Mouse (Mus musculus) adrenal gland, postnatal 4 days (tissue): Measurements from ENCODE around the gene Trim17. TPM values are rescaled to one million over a fixed set of nuclear protein-coding genes. Genes with fewer than 3 reads are reported as not detected.

Source experiments
- DNase-seq, 2 experiments: peaks; one replicate each; pipeline ENCODE4 v3.0.0; 2021 to 2022; ENCODE audit warnings: low spot score in 2 of 2, mixed read lengths in 2 of 2
- microRNA-seq: library from miRNA; unstranded; fragments of <30 nt; microRNA quantifications from one replicate; pipeline ENCODE4 v1.2.0, GENCODE M21; 2021
- total RNA-seq, 2 experiments: library from RNA; stranded (reverse); gene quantifications; 2 replicates each; pipeline ENCODE4 v1.2.3; 2021

The Trim17 gene
- total RNA-seq, 2 experiments from 2014 or later = 0.08 to 0.36 TPM

DNA sequence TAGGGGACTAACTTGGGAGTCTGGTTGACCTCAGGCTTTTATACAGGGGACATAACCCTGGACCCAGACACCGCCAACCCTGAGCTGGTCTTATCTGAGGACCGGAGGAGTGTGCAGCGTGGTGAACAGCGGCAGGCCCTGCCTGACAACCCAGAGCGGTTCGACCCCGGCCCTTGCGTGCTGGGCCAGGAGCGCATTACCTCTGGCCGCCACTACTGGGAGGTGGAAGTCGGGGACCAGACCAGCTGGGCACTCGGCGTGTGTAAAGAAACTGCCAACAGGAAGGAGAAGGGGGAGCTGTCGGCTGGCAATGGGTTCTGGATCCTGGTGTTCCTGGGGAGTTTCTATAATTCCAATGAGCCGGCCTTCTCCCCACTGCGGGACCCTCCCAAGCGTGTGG lies 35.7 kb downstream of the Trim17 start:
- no peak for DNase-seq

DNA sequence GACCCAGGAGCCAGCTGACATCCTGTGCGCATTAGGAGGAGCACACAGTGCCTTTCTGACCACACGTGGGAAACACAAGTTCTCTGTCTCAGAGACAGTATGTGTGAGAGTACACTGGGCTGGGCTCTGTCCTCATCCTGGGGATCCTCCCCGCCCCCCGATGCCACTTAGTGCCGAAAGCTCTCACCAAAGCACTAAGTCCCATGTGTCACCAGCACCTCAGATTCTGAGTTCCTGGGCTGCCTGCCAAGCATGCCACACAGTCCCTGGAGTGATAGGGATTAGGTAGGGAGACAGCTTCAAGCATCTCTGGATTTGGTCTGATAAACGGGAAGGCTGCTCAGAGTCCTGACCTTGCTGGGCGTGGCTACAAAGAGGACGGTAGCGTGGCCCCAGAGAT lies 36.3 kb downstream of the Trim17 start:
- DNase-seq = no peak

DNA sequence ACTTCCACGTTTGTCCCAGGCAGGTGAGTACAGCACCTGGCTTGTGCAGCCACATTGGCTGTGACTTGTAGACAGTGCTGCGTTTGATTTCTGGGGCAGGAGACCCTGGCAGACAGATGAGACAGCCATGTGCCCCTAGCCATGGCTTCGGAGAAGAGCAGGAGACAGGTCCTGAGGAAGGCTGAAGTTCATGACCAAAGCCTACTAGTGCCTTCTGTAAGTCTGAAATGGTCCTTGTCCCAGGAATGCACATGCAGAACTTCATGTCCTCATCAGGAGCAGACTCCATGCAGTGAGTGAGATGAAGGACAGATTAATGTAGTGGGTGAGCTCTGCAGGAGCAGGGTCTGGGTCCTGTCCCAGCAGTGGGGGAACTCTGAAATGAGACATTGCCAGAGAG lies 37.4 kb downstream of the Trim17 start:
- no peak for DNase-seq

DNA sequence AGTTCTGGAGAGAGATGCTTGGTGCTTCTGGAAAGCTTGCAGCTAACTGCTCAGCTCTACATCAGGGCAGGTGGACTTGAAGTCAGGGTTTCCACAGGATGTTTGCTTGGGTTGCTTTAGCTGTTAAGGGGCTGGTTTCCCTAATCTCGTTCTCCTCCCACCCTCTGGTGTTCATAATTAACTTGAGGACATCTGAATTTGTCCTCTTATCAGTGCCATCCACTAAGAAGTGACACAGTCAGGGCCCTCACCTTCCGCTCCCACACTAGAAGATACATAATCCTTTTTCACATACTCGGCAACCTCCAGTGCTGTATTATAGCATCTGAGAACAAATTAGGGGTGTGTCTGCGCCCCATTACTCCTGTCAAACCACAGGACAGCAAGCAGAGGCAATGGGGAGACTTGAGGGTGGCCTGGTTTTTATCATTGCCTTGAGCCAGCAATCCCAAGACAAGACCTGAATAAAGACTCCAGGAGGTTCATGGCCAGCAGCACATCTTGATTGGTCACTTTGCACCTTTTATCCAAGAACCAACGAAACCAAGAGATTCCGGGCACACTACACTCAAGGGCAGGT lies 38.7 kb downstream of the Trim17 start:
- DNase-seq = no peak

DNA sequence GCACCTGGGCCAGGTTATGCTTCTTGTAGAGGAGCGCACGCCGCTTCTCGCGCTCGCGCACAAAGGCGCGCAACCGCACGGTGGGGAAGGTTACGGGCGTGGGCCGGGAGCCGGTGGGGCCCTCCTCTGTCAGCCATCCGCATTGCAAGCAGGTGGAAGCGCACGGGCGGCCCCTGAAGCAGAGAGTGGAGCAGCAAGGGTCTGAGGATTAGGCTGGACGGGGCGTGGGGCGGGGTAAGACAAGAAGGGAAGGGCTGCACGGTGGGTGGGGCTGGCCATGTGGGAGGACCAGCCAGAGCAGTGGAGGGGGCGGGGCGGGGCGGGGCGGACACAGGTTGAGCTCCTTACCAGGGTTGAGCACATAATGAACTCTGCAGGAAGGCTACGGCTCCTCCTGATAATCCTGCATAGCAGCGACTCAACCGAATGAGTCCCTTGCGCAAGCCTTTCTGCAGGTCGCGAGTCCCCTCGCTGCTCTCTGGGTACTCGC lies 39.9 kb downstream of the Trim17 start:
- DNase-seq = no peak

DNA sequence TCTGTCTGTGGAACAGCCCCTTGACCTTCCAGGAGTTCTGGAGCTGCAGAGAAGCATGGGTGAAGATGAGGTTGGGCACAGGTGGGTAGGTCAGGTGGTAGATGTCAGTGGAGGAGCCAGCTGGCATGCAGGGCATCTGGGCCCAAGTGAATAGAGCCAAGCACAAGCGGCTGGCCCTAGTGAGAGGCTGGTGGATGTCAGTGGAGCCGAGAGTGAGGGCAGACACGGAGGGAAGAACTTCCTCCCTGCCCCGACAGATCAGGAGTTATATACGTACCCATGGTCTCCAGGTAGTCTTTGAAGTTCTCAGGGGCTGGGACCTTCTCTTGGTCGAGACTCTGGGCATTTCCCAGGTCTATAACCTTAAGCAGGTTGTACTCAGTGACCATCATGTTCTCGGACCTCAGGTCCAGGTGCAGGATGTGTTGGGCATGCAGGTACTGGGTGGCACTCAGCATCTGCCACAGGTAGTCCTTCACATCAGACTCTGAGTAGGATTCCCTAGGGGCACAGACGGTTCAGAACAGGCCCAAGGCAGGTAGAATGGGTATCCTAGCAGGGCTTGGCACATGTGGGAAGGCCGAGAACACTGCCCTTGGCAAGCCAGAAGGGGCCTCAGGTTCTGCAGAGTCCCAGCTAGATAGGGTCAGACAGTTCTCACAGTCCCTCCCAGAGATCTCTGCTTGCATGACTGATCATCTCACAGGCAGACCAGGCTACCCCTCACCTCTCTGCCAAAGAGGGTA lies 40.7 kb downstream of the Trim17 start:
- no peak for DNase-seq

DNA sequence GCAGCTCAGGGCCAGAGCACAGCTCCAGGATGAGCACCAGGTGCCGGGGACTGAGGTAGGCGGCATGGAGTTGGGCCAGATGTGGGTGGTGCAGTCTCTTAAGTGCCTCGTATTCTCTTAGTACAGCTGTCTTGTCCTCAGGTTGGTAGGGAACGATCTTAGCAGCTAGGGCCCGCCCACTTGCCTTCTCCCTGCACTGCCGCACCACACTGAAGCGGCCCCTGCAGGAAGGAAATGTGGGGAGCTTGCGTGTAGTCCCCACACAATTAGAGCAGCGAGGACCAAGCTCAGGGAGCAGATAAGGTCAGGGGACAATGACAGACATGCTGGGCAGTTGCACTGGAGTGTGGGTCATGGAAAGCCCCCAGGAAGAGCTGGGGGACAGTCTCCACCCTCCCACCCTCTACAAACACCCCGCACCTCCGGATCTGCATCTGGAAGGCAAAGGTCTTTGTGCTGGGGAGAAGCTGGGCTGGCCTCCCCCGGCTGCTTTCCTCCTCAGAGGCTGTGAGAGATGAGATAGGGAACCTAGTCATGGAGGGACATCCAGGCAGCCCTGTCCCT lies 41.4 kb downstream of the Trim17 start:
- DNase-seq = no peak

DNA sequence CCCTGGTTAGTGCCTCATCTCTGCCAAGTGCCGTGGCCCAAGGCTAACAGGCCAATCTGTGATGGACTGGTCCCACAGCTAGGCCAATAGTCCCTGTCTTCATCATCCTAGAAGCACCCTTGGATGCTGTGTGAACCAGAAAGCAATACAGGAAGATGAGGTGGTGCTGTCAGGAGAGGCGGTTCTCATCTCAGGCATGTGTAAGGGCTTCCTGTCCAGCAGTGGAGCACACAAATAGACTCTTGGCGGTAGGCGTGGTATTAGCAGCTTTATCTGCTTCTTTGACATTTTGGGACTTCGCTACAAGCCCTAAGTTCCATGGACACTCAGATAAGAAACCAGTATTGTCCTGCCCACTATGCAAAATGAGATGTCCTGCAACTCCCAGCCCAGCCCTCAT lies 43.1 kb downstream of the Trim17 start:
- DNase-seq = no peak

DNA sequence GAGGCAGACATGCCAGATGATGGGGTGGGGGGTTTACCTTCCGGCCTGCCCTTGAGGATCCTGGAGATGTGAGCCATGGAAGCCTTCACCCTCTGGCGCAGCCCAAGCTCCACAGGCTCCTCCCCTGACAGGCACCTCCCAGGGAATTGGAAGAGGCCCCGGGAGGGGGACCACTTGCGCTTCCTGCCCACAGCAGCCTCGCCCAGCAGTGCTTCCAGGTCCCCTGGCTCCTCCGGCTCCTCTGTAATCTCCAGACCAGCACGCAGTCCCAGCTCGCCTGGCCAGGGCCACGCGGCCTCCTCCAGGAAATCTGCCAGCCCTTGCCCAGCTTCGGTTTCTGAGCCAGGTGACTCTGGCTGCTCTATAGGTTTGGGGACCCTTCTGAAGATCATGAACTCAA lies 44.7 kb downstream of the Trim17 start:
- no peak for DNase-seq

DNA sequence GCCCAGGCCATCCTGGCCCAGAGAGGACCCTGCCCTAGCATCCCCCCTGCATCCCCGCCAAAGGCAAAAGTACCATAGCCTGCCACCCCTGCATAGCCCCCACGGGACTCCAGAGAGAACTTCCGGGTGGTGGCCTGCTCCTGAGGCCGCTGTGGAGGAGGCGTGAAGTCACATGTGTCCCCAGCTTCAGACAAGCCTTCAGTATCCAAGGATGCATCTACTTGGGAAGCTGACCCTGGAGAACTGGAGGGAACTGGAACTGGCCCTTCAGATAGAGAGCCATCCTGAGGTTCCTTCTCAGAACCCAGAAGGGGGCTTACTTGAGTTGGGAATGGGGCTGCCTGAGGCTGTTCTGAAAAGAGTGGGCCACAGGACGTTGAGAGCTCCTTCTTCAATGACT lies 45.3 kb downstream of the Trim17 start:
- no peak for DNase-seq

DNA sequence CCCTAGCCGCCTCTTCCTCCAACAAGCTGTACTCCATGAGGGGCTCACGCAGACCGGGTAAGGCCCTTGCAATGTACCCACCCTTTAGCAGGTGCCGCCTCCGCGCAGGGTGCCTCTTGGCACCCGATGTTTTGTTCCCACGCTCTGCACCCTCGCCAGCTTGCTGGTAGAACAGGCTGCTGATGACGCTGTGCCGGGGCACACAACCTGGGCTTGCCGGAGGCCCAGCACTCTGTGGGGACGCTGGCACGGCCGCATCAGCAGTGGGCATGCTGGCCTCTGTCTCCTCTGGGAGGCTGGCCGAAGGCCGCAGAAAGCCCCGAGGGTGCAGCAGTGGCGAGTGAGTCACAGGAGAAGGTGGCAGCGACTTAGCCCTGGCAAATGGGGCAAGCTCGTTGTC lies 46.1 kb downstream of the Trim17 start:
- no peak for DNase-seq

DNA sequence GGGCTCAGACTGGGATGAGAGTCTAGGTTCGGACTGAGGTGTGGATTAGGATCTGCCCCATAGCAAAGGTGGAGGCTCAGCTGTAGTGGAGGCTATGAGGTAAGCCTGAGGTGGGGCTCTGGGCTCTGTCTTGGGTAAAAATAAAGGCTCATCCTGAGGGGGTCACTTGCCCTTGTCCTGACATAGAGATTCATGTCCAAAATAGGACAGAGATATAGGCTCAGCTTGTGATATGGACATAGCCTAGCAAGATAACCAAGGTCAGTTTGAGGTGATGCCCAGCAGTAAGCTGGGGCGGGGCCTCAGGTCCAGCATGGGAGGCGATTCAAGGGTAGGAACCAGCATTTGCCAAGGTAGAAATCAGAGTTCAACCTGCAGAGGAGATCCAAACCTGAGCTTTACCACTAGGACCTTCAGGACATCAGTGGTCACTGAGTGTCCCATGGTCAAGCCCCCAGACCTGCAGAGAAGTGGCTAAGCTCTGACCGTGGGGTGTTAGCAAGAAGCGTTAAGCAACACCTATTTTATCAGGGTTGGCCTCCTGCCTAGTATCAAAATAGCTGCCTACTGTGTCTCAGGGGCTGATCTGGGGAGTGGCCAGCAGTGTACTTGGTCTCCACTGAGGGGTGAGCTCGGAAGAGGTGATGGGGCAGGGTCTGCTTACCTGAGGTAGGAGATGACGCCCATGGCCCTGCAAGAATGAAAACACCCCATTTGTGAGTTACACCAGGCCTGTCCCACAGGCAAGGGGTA lies 48.0 kb downstream of the Trim17 start:
- no peak for DNase-seq

DNA sequence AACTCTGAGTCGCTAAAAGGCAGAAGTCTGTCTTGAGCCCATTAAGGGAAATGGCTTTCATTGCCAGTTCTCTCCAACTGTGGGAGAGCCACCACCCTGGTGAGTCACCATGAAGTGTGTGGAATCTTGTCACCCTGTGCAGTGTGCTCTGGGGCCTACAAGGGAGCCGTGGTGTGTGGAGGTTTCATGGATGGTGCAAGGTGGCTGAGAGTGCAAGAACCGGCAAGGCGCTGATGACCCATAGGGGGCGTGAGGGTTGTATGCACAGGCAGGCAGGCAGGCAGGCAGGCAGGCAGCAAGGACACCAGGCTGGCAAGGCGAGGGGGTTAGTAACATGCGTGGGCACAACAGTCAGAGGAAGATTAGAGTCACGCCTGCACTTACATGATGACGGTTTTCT lies 60.6 kb downstream of the Trim17 start:
- DNase-seq = peak in 1 of 2 experiments; percentile 37

Small RNA genes within 50 kb of the gene (microRNA-seq; reads per million reads assigned to microRNA genes)
- not detected for gene Gm44313

Other genes starting within 250 kb of the Trim17 start
- gene Olfr318, start 230.7 kb upstream of the Trim17 start, total RNA-seq = not detected
- gene Olfr317, start 215.5 kb upstream of the Trim17 start, total RNA-seq = not detected
- not detected for gene Olfr316, start 202.0 kb upstream of the Trim17 start, total RNA-seq
- gene Olfr315, start 181.5 kb upstream of the Trim17 start, total RNA-seq = not detected
- gene Olfr314, start 171.7 kb upstream of the Trim17 start, total RNA-seq = not detected
- 1 to 10 TPM; 4.8 to 6.0 TPM for gene Fam183b, start 152.7 kb upstream of the Trim17 start, total RNA-seq
- not detected for gene Olfr313, start 139.7 kb upstream of the Trim17 start, total RNA-seq
- not detected for gene Olfr312, start 125.4 kb upstream of the Trim17 start, total RNA-seq
- gene Olfr311, start 115.4 kb upstream of the Trim17 start, total RNA-seq = not detected
- gene Gm12258, start 107.5 kb upstream of the Trim17 start, total RNA-seq = 10 to 100 TPM; 12.7 to 13.3 TPM
- 10 to 100 TPM; 10.8 to 12.0 TPM for gene 2810021J22Rik, start 87.5 kb upstream of the Trim17 start, total RNA-seq
- 1 to 10 TPM; 7.3 to 8.9 TPM for gene Zfp39, start 50.5 kb upstream of the Trim17 start, total RNA-seq
- 1 to 10 TPM; 2.7 to 4.9 TPM for gene Btnl10, start 36.8 kb upstream of the Trim17 start, total RNA-seq
- gene Rnf187, start 15.8 kb upstream of the Trim17 start, total RNA-seq = 100 to 1,000 TPM; 171 to 181 TPM
- gene Hist3h2ba, start 5.8 kb upstream of the Trim17 start, total RNA-seq = 10 to 100 TPM; 58.4 to 77.5 TPM
- gene Hist3h2a, start within 50 bp of the Trim17 start, total RNA-seq = 10 to 100 TPM; 47.6 to 64.4 TPM
- 10 to 100 TPM; 34.1 to 34.8 TPM for gene Trim11, start 23.4 kb downstream of the Trim17 start, total RNA-seq
- 10 to 100 TPM in 1 of 2 experiments, 1 to 10 TPM in 1; 9.0 to 22.3 TPM for gene Obscn, start 181.7 kb downstream of the Trim17 start, total RNA-seq
- 10 to 100 TPM; 17.7 to 18.4 TPM for gene Iba57, start 209.1 kb downstream of the Trim17 start, total RNA-seq
- under 1 TPM; 0.59 to 0.62 TPM for gene Gjc2, start 228.5 kb downstream of the Trim17 start, total RNA-seq
- gene Guk1, start 237.5 kb downstream of the Trim17 start, total RNA-seq = 10 to 100 TPM; 58.9 to 62.8 TPM
- 10 to 100 TPM; 52.0 to 57.9 TPM for gene Mrpl55, start 247.8 kb downstream of the Trim17 start, total RNA-seq